Mouse (Mus musculus) kidney, embryonic 15.5 days (tissue): ENCODE data around the gene Strbp. TPM values are rescaled to one million over a fixed set of nuclear protein-coding genes. Genes with fewer than 3 reads are reported as not detected.

Experiments
- ATAC-seq: fragments of 200-750 bp; cut with Nextera tagmentation; replicated peaks from 2 replicates; pipeline ENCODE4 v1.8.0; 2017; ENCODE audit warnings: moderate TSS enrichment; ENCODE audit not compliant: low FRiP score
- H3K27ac ChIP-seq: fragments of 300-500 bp; sonication (generic); 2 replicates; pipeline ENCODE4 v1.5.1; 2015; ENCODE audit warnings: mild to moderate bottlenecking, inconsistent platforms
- H3K27me3 ChIP-seq: fragments of 300-500 bp; sonication (generic); 2 replicates; pipeline ENCODE4 v1.6.1; 2015; ENCODE audit warnings: inconsistent platforms
- H3K36me3 ChIP-seq: fragments of 300-500 bp; sonication (generic); 2 replicates; pipeline ENCODE4 v1.6.1; 2015; ENCODE audit warnings: inconsistent platforms
- H3K4me1 ChIP-seq: fragments of 300-500 bp; sonication (generic); 2 replicates; pipeline ENCODE4 v1.6.1; 2015; ENCODE audit warnings: inconsistent platforms
- H3K4me2 ChIP-seq: fragments of 300-500 bp; sonication (generic); 2 replicates; pipeline ENCODE4 v1.6.1; 2015; ENCODE audit warnings: moderate library complexity, mild to moderate bottlenecking, inconsistent platforms
- H3K4me3 ChIP-seq: fragments of 300-500 bp; sonication (generic); replicated peaks from 2 replicates; pipeline ENCODE4 v1.5.1; 2015; ENCODE audit warnings: mild to moderate bottlenecking, inconsistent platforms
- H3K9ac ChIP-seq: fragments of 300-500 bp; sonication (generic); 2 replicates; pipeline ENCODE4 v1.6.1; 2015; ENCODE audit warnings: mild to moderate bottlenecking, inconsistent platforms
- H3K9me3 ChIP-seq: fragments of 300-500 bp; sonication (generic); replicated peaks from 2 replicates; pipeline ENCODE4 v1.6.1; 2016; ENCODE audit warnings: inconsistent platforms
- WGBS: fragments of 180-500 bp; shearing (Covaris S2); methylation state at CpG from one replicate; pipeline ENCODE4 v1.1.7; 2015; ENCODE audit warnings: mixed read lengths; 5-methylcytosine and 5-hydroxymethylcytosine counted together
- polyA plus RNA-seq: library from polyadenylated mRNA; unstranded; fragments of >200 nt; fragmentation: Nextera tagmentation; extraction: Ambion mirVana; gene quantifications from 2 replicates; pipeline ENCODE4 v1.2.1, GENCODE M21; 2015

The Strbp gene
- 41.3 and 43.6 TPM in 2 replicates for polyA plus RNA-seq

DNA sequence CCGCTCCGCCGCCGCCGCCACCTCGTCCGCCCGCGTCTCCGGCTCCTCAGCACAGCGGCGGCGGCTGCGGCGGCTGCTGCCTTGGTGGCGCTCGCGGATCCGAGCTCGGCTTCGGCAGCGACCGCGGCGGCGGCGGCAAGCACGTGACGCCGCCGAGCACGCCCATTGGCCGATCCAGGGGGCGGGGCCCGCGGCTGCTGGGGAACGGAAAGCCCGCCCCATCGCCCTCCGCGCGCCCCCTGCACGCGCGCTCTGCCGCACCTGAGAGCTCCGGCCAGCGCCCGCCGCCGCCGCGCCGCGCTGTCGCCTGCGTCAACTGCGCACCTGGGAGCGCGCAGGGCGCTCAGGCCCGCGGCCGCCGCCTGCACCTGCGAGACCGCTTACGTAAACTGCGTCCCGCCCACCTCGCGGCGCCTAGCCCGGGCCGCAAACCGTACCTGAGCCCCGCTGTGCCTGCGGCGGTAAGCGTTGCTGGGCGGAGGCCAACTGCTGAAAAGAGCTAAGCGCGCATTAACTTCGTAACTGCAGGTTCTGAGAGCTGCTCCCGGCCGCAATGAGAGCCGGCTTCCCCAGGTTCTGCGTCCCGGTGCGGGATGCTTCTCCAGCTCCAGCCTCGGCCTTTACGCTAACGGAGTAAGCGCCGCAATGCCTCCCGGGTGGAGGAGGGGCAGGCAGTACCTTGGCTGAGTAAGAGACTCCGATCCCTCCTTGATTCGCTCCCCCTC lies at the start of gene Strbp:
Gene Strbp (minus strand): TSS at position 630 of the 725 bp plus-strand sequence.
- Histone ChIP-seq H3K36me3 (no peaks in the 10 kb centered on the region), H3K4me1 (peaks cover 17% of the 10 kb centered on the region), H3K4me2 (peak within 1 kb of the TSS; percentile 91), H3K27me3 (peaks cover 8% of the 10 kb centered on the region; the same call in 1 of the 2 replicates), H3K27ac (peak within 1 kb of the TSS; percentile 96), H3K4me3 (peak within 1 kb of the TSS; percentile 91), H3K9ac (peak within 1 kb of the TSS; percentile 93), H3K9me3 (no peaks in the 10 kb centered on the region)
- WGBS, result under 1% methylated on average over 84 of the region's 98 CpGs
- peak; percentile 93 for ATAC-seq

DNA sequence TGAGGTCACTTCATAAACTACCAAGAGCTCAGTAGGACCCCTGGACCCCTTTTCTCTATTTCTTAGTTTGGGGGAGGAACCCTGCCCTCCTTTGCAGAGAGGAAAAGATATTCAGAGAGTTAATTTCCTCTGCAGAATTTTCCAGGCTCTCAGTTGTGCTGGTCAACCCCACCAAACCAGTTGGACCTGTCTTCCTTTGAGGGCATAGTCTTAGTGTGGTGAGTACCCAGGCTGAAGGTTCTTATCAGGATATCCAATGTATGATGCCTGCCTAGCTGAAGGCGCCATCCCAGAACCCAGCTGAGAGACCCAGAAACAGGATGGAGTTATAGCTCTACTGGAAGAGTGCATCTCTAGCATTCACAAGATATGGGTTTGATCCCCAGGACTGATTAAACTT lies 47.5 kb upstream of the Strbp start:
- Histone ChIP-seq H3K4me3 (no peak overlapping the region), H3K36me3 (no peaks in the 10 kb centered on the region), H3K4me2 (no peak overlapping the region), H3K9ac (no peak overlapping the region), H3K9me3 (no peaks in the 10 kb centered on the region), H3K27ac (no peak overlapping the region), H3K4me1 (peaks cover 25% of the 10 kb centered on the region), H3K27me3 (peaks cover 4% of the 10 kb centered on the region; the same call in 1 of the 2 replicates)
- 82% methylated on average over 1 of the region's 1 CpGs for WGBS
- no peak for ATAC-seq

DNA sequence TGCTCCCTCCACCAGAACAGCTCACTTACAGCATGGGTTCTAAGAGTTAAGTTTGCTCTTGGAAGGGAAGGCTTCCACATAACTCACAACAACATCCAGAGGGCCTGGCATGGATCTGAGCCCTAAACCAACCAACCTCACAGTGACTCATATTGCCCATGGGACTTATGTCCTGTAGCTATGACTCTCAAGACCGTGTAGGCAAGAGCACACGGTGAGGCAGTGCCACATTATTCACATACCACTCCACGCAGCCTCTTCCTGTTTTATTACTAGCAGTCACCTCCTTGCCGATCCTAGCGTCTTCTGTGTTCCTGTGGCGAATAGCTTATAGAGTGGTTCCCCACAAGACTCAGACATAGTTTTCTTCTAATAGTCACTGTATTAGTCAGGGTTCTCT lies 45.7 kb upstream of the Strbp start:
- Histone ChIP-seq H3K9ac (no peak overlapping the region), H3K27ac (no peak overlapping the region), H3K27me3 (no peaks in the 10 kb centered on the region), H3K4me3 (no peak overlapping the region), H3K4me2 (no peak overlapping the region), H3K9me3 (no peaks in the 10 kb centered on the region), H3K36me3 (no peaks in the 10 kb centered on the region), H3K4me1 (peaks cover 25% of the 10 kb centered on the region)
- ATAC-seq, result no peak
- 45% methylated on average over 6 of the region's 6 CpGs for WGBS

DNA sequence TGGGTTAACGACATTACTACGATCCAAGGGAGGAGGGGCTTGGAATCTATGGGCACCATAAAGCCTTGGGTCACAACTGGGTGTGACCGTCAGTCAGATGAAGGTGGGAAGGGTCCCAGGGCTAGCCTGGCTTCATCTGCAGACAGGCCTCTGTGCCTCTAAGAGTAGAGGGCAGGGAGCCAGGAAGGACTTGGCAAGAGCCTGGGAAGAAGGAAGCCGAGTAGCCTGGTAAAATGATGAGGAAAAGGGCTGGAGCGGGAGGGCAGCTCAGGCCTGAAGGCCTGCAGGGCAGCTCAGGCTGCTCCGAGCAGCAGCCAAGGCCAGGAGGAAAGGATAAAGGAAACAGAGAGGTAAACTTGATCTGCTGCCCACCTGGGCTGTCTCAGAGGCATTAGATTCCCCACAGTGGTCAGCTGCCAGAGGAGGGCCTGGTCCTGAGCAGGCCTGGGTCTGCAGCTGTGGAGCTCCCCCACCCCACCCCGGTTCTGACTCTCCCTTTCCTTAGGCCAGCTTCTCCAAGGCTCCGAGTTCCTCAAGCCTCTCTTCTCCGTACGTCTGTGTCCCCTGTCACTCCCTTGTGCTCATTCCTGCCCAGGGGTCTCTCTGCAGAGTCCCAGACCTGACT lies 44.9 kb upstream of the Strbp start:
- Histone ChIP-seq H3K9me3 (no peaks in the 10 kb centered on the region), H3K4me2 (no peak overlapping the region), H3K4me1 (peaks cover 25% of the 10 kb centered on the region), H3K9ac (no peak overlapping the region), H3K27me3 (no peaks in the 10 kb centered on the region), H3K4me3 (no peak overlapping the region), H3K27ac (no peak overlapping the region), H3K36me3 (no peaks in the 10 kb centered on the region)
- peak; percentile 47; the same call in 1 of the 2 replicates for ATAC-seq
- 40% methylated on average over 10 of the region's 10 CpGs for WGBS

DNA sequence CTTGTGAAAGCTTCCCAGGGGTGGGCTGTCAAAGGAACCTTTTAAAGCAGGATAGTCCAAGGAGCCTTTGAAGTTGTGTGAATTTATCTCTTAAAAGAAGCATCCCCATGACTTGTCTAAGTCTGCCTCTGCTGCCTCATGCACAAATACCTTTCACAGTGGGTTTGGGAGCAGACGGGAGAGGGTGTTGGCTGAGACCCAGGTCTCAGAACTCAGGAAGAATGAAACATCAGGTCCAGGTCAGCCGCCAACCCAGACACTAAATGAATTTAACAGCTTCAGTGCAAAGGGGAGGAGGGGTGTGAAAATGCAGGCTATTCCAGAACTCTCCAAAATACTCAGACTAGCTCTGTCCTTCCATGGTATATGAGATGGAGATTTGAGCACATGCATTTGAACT lies 44.2 kb upstream of the Strbp start:
- Histone ChIP-seq H3K27ac (no peak overlapping the region), H3K9ac (no peak overlapping the region), H3K9me3 (no peaks in the 10 kb centered on the region), H3K27me3 (no peaks in the 10 kb centered on the region), H3K4me2 (no peak overlapping the region), H3K4me3 (no peak overlapping the region), H3K36me3 (no peaks in the 10 kb centered on the region), H3K4me1 (peaks cover 25% of the 10 kb centered on the region)
- WGBS, result 55% methylated on average over 2 of the region's 2 CpGs
- no peak for ATAC-seq

DNA sequence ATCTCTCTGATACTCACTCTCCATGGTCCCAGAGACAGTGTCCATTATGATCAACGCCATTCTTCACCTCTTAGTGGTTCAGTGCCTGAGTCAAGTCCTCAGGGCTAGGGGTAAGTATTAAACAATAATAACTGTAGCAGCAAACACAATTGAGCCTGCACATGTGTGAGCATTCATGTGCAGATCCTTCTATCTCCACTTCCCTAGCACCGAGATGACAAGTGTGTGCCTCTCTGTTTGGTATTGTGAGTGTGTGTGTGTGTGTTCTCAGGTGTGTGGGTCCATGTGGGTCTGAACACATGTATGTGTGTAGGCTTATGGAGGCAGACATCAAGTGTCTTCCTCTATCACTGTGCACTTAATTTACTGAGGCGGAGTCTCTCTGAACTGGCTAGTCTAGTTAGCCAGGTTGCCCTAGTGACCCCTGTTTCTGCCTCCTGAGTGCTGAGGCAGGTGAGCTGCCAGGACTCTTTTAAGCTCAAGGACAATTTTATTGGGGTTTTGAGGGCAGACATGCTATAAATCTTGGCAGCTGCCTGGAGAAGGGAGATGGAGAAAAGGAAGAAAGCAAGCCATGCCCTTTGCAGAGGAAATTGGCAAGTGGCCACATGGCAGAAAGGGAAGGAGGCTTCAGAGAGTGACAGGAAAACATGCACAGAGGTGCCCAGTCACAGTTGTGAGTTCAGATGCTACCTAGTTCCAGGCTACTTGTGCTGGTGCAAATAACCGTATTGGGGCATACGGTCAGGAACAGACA lies 42.8 kb upstream of the Strbp start:
- no peak overlapping the region for H3K9ac ChIP-seq
- no peaks in the 10 kb centered on the region for H3K9me3 ChIP-seq
- WGBS, result 84% methylated on average over 5 of the region's 5 CpGs
- no peaks in the 10 kb centered on the region; the same call in 1 of the 2 replicates for H3K27me3 ChIP-seq
- no peak for ATAC-seq
- H3K4me1 ChIP-seq, result peaks cover 28% of the 10 kb centered on the region
- no peaks in the 10 kb centered on the region for H3K36me3 ChIP-seq
- no peak overlapping the region for H3K4me2 ChIP-seq
- H3K4me3 ChIP-seq, result no peak overlapping the region
- no peak overlapping the region for H3K27ac ChIP-seq

DNA sequence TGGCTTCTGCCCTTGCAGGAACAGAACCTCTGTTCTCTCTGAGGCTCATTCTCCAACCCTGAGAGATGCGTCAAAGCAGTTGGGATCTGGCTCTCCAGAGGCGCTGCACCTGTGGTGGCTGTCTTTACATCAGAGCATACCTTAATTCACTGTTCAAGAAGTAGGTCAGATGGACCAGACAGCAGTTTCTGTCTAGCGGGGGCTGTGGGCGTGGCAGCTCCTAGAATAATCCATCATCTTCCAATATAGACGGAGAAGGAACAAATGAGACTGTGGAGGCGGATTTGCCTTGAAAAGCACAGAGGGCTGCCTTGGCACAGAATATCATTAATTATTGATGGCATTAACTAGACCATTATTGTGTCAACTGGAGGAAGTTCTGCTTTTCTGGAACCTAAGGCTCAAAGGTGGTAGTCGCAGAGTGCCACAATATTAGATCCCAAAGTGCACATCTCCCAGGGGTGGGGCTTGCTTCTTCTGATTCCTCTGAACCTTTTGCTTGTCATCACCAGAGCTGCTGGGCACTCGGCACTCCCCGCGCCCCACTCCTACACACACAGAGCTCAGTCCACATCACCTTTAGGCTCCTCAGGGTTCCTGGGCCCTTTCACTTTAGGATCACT lies 41.2 kb upstream of the Strbp start:
- 86% methylated on average over 10 of the region's 10 CpGs for WGBS
- Histone ChIP-seq H3K9ac (no peak overlapping the region), H3K9me3 (no peaks in the 10 kb centered on the region), H3K36me3 (no peaks in the 10 kb centered on the region), H3K4me3 (no peak overlapping the region), H3K4me2 (no peak overlapping the region), H3K27me3 (no peaks in the 10 kb centered on the region; the same call in 1 of the 2 replicates), H3K4me1 (peaks cover 22% of the 10 kb centered on the region), H3K27ac (no peak overlapping the region)
- ATAC-seq, result 0 out of 2 replicates have a peak, but pooled peaks have one; percentile 7

DNA sequence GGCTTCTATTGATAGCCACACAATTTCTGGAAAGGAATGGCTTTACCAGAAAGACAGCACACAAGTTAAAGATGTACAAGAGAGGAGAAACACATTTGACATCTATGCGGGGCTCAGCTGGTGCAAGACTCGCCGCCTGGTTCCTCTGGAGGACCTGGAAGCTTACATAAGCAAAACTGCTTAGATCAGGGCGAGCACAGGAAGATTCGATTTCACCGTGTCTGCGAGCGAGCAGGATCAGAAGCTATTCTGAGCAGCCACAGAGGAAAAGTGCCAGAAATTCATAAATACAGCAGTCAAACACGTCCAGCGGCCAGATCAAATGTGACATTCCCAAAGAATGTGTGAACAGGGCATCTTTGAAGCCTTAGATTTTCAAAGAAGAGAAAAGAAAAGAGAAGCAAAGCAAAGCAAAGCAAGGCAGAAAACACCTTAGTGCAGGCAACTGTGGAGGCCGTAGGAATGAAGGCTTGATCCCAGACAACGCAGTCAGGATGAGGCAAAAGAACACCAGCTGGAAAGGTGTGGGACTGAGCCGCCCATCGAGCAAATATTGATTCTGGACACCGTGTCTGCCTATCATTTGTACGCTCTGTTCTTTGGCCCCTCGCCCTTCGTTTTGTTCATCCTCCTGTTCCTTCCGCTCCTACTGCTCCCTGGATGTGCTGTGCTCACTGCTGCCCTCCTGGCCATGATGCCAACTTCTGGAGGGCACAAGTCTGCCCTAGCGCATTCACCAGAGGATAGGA lies 38.3 kb upstream of the Strbp start:
- no peaks in the 10 kb centered on the region; the same call in 1 of the 2 replicates for H3K27me3 ChIP-seq
- no peak for ATAC-seq
- no peaks in the 10 kb centered on the region for H3K9me3 ChIP-seq
- peak overlapping the region; percentile 23; the same call in 1 of the 2 replicates for H3K4me2 ChIP-seq
- 0 out of 2 replicates have a peak, but pooled peaks cover 6% of the 10 kb centered on the region for H3K4me1 ChIP-seq
- 52% methylated on average over 20 of the region's 20 CpGs for WGBS
- H3K4me3 ChIP-seq, result no peak overlapping the region
- no peak overlapping the region for H3K27ac ChIP-seq
- H3K36me3 ChIP-seq, result no peaks in the 10 kb centered on the region
- no peak overlapping the region for H3K9ac ChIP-seq

DNA sequence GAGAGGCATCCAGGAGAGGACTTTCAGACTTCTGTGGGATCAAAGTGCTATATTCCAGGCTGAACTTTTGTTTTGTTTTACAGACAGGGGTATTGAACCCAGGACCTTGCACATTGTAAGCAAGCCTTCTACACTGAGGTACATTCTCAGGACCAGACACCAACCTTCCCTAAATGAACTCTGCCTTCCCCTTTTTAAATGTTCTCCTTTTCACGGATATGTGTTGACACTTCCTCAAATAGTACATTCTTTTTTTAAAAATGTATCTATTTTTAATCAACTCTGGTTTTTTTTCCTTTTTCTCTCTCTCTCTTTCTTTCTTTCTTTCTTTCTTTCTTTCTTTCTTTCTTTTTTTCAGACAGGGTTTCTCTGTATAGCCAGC lies 32.1 kb upstream of the Strbp start:
- WGBS, result 62% methylated on average over 1 of the region's 1 CpGs
- H3K4me2 ChIP-seq, result peak overlapping the region; percentile 51
- H3K4me1 ChIP-seq, result peaks cover 8% of the 10 kb centered on the region
- H3K27me3 ChIP-seq, result no peaks in the 10 kb centered on the region
- no peak overlapping the region for H3K27ac ChIP-seq
- no peaks in the 10 kb centered on the region for H3K36me3 ChIP-seq
- H3K4me3 ChIP-seq, result peak overlapping the region; percentile 4; the same call in 1 of the 2 replicates
- no peak overlapping the region for H3K9ac ChIP-seq
- no peak for ATAC-seq
- H3K9me3 ChIP-seq, result no peaks in the 10 kb centered on the region

DNA sequence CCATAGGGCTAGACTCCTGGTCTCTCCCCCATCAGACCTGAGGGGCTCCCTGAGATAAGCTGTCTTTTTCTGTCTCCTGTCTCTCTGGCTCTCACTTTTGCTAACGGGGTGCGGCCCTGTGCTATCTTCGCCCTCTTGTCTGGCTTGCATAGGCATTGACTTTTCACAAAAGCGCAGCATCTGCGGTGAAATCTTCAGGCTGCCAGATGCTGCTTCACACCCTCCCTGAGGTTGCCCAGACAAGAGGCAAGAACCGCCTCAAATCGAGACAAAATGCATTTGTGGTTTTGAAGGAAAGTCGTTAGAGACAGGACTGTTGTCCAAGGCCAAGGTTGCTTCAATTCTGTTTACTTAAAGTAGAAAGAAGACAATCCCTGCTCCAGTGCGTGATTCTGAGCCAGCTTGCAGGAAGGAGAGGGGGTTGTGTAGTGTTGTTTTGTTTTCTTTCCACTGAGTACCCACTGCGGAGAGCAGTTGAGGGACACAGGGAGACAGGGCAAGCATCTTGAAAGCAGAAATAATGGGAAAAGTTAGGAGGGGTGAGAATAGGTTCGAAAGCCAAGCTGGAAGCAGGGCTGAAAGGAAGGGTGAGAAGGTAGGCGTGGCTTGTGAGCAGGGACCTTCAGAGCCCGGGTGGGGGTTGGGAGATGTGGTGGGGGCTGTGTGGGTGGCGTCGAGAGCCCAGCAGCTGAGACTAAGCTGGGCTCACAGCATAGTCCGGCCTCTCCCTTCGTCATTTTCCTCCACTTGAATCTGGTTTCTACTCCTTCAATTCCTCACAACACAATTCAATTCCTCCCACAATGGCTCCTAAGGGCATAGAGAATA lies 31.5 kb upstream of the Strbp start:
- Histone ChIP-seq H3K27ac (no peak overlapping the region), H3K9ac (no peak overlapping the region), H3K4me2 (peak overlapping the region; percentile 51), H3K4me3 (peak overlapping the region; percentile 4; the same call in 1 of the 2 replicates), H3K36me3 (no peaks in the 10 kb centered on the region), H3K9me3 (no peaks in the 10 kb centered on the region), H3K27me3 (no peaks in the 10 kb centered on the region), H3K4me1 (peaks cover 8% of the 10 kb centered on the region)
- WGBS, result 18% methylated on average over 17 of the region's 17 CpGs
- ATAC-seq, result peak; percentile 52; the same call in 1 of the 2 replicates
